Mouse (Mus musculus) embryonic fibroblast, embryonic 13.5 days (primary cell): ENCODE results near the gene Pitpnm2.

Source experiments
- CTCF ChIP-seq: IDR thresholded peaks from 2 replicates; pipeline ENCODE4 v1.5.1; 2011; ENCODE audit warnings: mild to moderate bottlenecking, control low read depth, low read length, moderate library complexity, borderline replicate concordance; ENCODE audit not compliant: insufficient read depth
- POLR2A ChIP-seq: IDR thresholded peaks from 2 replicates; pipeline ENCODE4 v1.6.1; 2011; ENCODE audit warnings: low read depth, mild to moderate bottlenecking, control low read depth, low read length, moderate library complexity

GRCm38 (mm10) chr5:124175138-124175537 is 74.4 kb downstream of the Pitpnm2 start:
- TF ChIP-seq POLR2A (no peak), CTCF (no peak)
